Mouse (Mus musculus): ENCODE measurements around the gene Ecm2. TPM values are rescaled to one million over a fixed set of nuclear protein-coding genes. Genes with fewer than 3 reads are reported as not detected.

Gene Ecm2
- polyA plus RNA-seq, 1 experiment from 2014 or later, result 1.1 TPM

- Histone ChIP-seq H3K4me1 (replicated peaks; ENCODE audit: control insufficient read depth, insufficient read depth, low read length) (no peaks in the 10 kb centered on the region), H3K9me3 (ENCODE audit: control insufficient read depth) (no peaks in the 10 kb centered on the region), H3K36me3 (ENCODE audit: control insufficient read depth, insufficient read depth) (no peaks in the 10 kb centered on the region), H3K27ac (ENCODE audit: low read depth, low read length) (no peak overlapping the region), H3K9ac (ENCODE audit: low read depth, low read length) (no peak overlapping the region), H3K4me3 (ENCODE audit: low read depth, low read length) (no peak overlapping the region), H3K4me2 (replicated peaks; ENCODE audit: low read depth) (no peak overlapping the region), H3K27me3 (replicated peaks; ENCODE audit: control insufficient read depth, insufficient read depth, low read length) (no peaks in the 10 kb centered on the region)
- WGBS, result 94% methylated on average over 6 of the region's 6 CpGs
- ATAC-seq, result no peak
- TF ChIP-seq CTCF (IDR thresholded peaks at IDR 0.05; ENCODE audit: low read depth), result no peak
Observed at GRCm38 (mm10) chr13:49472676-49473005, 32.0 kb upstream of the Ecm2 start.

GRCm38 (mm10) chr13:49477887-49478286 is 26.7 kb upstream of the Ecm2 start:
- H3K36me3 ChIP-seq (ENCODE audit: control insufficient read depth, insufficient read depth), result no peaks in the 10 kb centered on the region
- no peaks in the 10 kb centered on the region for H3K9me3 ChIP-seq (ENCODE audit: control insufficient read depth)
- no peak overlapping the region for H3K27ac ChIP-seq (ENCODE audit: low read depth, low read length)
- no peaks in the 10 kb centered on the region for H3K27me3 ChIP-seq (replicated peaks; ENCODE audit: control insufficient read depth, insufficient read depth, low read length)
- H3K4me2 ChIP-seq (replicated peaks; ENCODE audit: low read depth), result no peak overlapping the region
- no peak for ATAC-seq
- no peaks in the 10 kb centered on the region for H3K4me1 ChIP-seq (replicated peaks; ENCODE audit: control insufficient read depth, insufficient read depth, low read length)
- H3K4me3 ChIP-seq (ENCODE audit: low read depth, low read length), result no peak overlapping the region
- H3K9ac ChIP-seq (ENCODE audit: low read depth, low read length), result no peak overlapping the region
- no peak for TF ChIP-seq CTCF (IDR thresholded peaks at IDR 0.05; ENCODE audit: low read depth)
- WGBS, result 66% methylated on average over 3 of the region's 3 CpGs

- 78% methylated on average over 6 of the region's 6 CpGs for WGBS
- Histone ChIP-seq H3K36me3 (ENCODE audit: control insufficient read depth, insufficient read depth) (no peaks in the 10 kb centered on the region), H3K4me2 (replicated peaks; ENCODE audit: low read depth) (no peak overlapping the region), H3K4me3 (ENCODE audit: low read depth, low read length) (no peak overlapping the region), H3K27ac (ENCODE audit: low read depth, low read length) (no peak overlapping the region), H3K9ac (ENCODE audit: low read depth, low read length) (no peak overlapping the region), H3K4me1 (replicated peaks; ENCODE audit: control insufficient read depth, insufficient read depth, low read length) (no peaks in the 10 kb centered on the region), H3K27me3 (replicated peaks; ENCODE audit: control insufficient read depth, insufficient read depth, low read length) (no peaks in the 10 kb centered on the region), H3K9me3 (ENCODE audit: control insufficient read depth) (no peaks in the 10 kb centered on the region)
- no peak for TF ChIP-seq CTCF (IDR thresholded peaks at IDR 0.05; ENCODE audit: low read depth)
- no peak for ATAC-seq
Observed at GRCm38 (mm10) chr13:49478851-49479374, 25.7 kb upstream of the Ecm2 start.

GRCm38 (mm10) chr13:49479399-49479798 is 25.2 kb upstream of the Ecm2 start:
- TF ChIP-seq CTCF (IDR thresholded peaks at IDR 0.05; ENCODE audit: low read depth), result no peak
- H3K4me2 ChIP-seq (replicated peaks; ENCODE audit: low read depth), result no peak overlapping the region
- no peaks in the 10 kb centered on the region for H3K4me1 ChIP-seq (replicated peaks; ENCODE audit: control insufficient read depth, insufficient read depth, low read length)
- H3K9ac ChIP-seq (ENCODE audit: low read depth, low read length), result no peak overlapping the region
- ATAC-seq, result no peak
- H3K27me3 ChIP-seq (replicated peaks; ENCODE audit: control insufficient read depth, insufficient read depth, low read length), result no peaks in the 10 kb centered on the region
- H3K36me3 ChIP-seq (ENCODE audit: control insufficient read depth, insufficient read depth), result no peaks in the 10 kb centered on the region
- no peaks in the 10 kb centered on the region for H3K9me3 ChIP-seq (ENCODE audit: control insufficient read depth)
- no peak overlapping the region for H3K4me3 ChIP-seq (ENCODE audit: low read depth, low read length)
- WGBS, result 73% methylated on average over 4 of the region's 4 CpGs
- no peak overlapping the region for H3K27ac ChIP-seq (ENCODE audit: low read depth, low read length)

DNA sequence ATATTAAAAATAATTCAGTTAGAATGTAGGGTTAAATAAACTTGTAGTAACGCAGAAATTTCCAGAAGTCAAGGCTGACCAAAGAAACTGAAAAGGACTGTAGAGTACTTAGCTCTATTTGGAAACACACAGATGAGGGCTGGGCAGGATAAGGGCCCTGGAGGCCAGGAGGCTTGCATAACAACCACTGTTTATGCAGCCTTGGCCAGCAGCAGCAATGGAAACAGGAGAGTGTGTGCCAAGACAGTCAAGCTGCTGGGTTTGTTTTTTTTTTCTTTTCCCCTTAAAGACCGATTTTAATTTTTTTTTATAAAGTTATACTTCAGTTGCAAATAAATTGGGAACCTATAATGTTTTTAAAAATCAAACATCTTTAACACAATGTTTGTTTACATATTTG is 24.6 kb upstream of the Ecm2 start:
- no peak for TF ChIP-seq CTCF (IDR thresholded peaks at IDR 0.05; ENCODE audit: low read depth)
- no peaks in the 10 kb centered on the region for H3K9me3 ChIP-seq (ENCODE audit: control insufficient read depth)
- no peak overlapping the region for H3K4me3 ChIP-seq (ENCODE audit: low read depth, low read length)
- H3K9ac ChIP-seq (ENCODE audit: low read depth, low read length), result no peak overlapping the region
- H3K36me3 ChIP-seq (ENCODE audit: control insufficient read depth, insufficient read depth), result no peaks in the 10 kb centered on the region
- no peaks in the 10 kb centered on the region for H3K27me3 ChIP-seq (replicated peaks; ENCODE audit: control insufficient read depth, insufficient read depth, low read length)
- no peak overlapping the region for H3K4me2 ChIP-seq (replicated peaks; ENCODE audit: low read depth)
- no peaks in the 10 kb centered on the region for H3K4me1 ChIP-seq (replicated peaks; ENCODE audit: control insufficient read depth, insufficient read depth, low read length)
- WGBS, result 47% methylated on average over 2 of the region's 2 CpGs
- ATAC-seq, result no peak
- H3K27ac ChIP-seq (ENCODE audit: low read depth, low read length), result no peak overlapping the region

GRCm38 (mm10) chr13:49480551-49480950 is 24.1 kb upstream of the Ecm2 start:
- no peak for ATAC-seq
- Histone ChIP-seq H3K9ac (ENCODE audit: low read depth, low read length) (no peak overlapping the region), H3K4me2 (replicated peaks; ENCODE audit: low read depth) (no peak overlapping the region), H3K4me1 (replicated peaks; ENCODE audit: control insufficient read depth, insufficient read depth, low read length) (no peaks in the 10 kb centered on the region), H3K27ac (ENCODE audit: low read depth, low read length) (no peak overlapping the region), H3K36me3 (ENCODE audit: control insufficient read depth, insufficient read depth) (no peaks in the 10 kb centered on the region), H3K9me3 (ENCODE audit: control insufficient read depth) (no peaks in the 10 kb centered on the region), H3K27me3 (replicated peaks; ENCODE audit: control insufficient read depth, insufficient read depth, low read length) (no peaks in the 10 kb centered on the region), H3K4me3 (ENCODE audit: low read depth, low read length) (no peak overlapping the region)
- TF ChIP-seq CTCF (IDR thresholded peaks at IDR 0.05; ENCODE audit: low read depth), result no peak
- WGBS, result 56% methylated on average over 5 of the region's 5 CpGs

- Histone ChIP-seq H3K4me1 (replicated peaks; ENCODE audit: control insufficient read depth, insufficient read depth, low read length) (no peaks in the 10 kb centered on the region), H3K27ac (ENCODE audit: low read depth, low read length) (no peak overlapping the region), H3K4me3 (ENCODE audit: low read depth, low read length) (no peak overlapping the region), H3K36me3 (ENCODE audit: control insufficient read depth, insufficient read depth) (no peaks in the 10 kb centered on the region), H3K27me3 (replicated peaks; ENCODE audit: control insufficient read depth, insufficient read depth, low read length) (no peaks in the 10 kb centered on the region), H3K9ac (ENCODE audit: low read depth, low read length) (no peak overlapping the region), H3K9me3 (ENCODE audit: control insufficient read depth) (no peaks in the 10 kb centered on the region), H3K4me2 (replicated peaks; ENCODE audit: low read depth) (no peak overlapping the region)
- WGBS, result 73% methylated on average over 5 of the region's 5 CpGs
- ATAC-seq, result no peak
- TF ChIP-seq CTCF (IDR thresholded peaks at IDR 0.05; ENCODE audit: low read depth), result no peak
Observed at GRCm38 (mm10) chr13:49485388-49485787, 19.2 kb upstream of the Ecm2 start.

Measured in intestine, postnatal 0 days (tissue).